Mouse (Mus musculus): ENCODE data around the gene Gm28042. TPM values are rescaled to one million over a fixed set of nuclear protein-coding genes. Genes with fewer than 3 reads are reported as not detected.

The Gm28042 gene
- polyA plus RNA-seq, 1 experiment: 2.8 TPM

DNA sequence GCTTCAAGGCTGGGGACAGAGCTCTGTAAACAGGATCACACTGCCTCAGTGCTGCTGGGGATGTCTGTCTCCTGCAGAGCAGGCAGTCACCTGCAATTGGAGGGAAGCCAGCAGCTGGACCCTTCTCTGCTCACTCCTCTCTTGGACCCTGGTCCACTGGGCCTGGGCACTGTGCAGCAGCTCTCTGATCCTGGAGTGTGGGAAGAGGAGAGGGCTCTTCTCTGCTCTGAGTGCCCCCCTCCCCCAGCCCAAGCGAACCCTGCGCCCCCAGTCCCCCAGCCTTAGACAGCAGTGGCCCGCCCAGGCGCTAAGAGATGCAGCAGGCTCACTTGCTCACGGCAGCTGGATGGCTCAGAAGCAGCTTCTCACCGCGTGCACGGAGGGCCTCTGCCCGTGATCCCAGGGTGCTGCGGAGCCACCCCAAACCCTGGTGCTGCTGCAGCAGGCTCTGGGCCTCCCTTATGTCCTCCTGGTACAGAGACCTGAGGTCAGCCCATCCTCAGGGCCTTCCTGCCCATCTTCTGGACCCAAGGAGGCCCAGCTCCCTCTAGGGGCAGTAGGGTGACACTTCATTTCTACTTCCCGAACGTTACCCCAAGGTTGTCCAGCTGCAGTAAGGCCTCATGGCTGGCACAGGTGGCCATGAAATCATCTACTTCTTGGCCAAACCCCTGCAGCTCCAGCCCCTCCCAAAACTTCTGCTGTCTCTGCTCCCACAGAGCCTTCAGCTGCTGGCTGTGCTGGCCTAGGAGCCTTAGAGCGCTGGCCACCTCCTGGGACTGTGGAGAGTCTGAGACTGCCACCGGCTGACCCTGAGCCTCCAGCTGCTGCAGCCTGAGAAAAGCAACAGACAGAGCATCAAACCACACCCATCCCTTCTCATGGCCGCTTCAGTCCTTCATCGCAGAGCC lies 41.5 kb downstream of the Gm28042 start:
- peak; percentile 64; the same call in 1 of the 2 replicates for TF ChIP-seq CTCF (IDR thresholded peaks at IDR 0.05; ENCODE audit: extremely low read depth, insufficient read length, insufficient replicate concordance, low read depth, low read length)
- no peak for TF ChIP-seq POLR2A (IDR thresholded peaks at IDR 0.05; ENCODE audit: low read depth, low read length)
- no peak overlapping the region for H3K4me3 ChIP-seq (ENCODE audit: low read depth, low read length)
- no peaks in the 10 kb centered on the region for H3K36me3 ChIP-seq (ENCODE audit: control insufficient read depth, insufficient read depth, low read length)
- H3K27ac ChIP-seq (ENCODE audit: insufficient read depth, low read depth, low read length): no peak overlapping the region
- no peaks in the 10 kb centered on the region for H3K27me3 ChIP-seq (ENCODE audit: control insufficient read depth, insufficient read depth, low read length)
- WGBS: 56% methylated on average over 16 of the region's 16 CpGs
- H3K4me1 ChIP-seq (ENCODE audit: control insufficient read depth, insufficient read depth, insufficient read length, low read length): no peaks in the 10 kb centered on the region; the same call in 1 of the 2 replicates

DNA sequence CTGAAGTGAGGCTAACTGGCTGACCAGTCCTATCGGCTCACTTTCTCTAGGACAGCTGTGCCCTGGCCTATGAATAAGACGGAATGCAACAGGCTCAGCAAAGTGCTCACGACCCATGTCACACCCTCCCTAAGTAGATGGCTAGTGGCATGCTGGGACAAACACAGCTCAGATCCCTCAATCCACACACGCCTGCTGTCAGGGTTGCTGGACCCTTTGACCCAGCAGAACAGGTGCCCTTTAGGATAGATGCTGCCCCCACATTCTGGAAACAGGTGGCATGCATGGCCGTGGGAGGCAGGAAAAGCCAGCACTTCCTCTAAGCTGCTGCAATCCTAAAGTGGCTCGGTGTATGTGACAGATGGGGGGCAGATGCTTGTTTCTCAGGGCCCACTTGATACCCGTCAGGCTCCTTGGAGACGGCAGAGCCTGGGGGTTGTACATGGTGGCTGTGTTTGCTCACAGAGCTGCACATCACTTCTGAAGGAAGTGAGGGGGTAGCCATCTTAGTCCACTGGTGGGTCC lies 42.2 kb downstream of the Gm28042 start:
- Histone ChIP-seq H3K36me3 (ENCODE audit: control insufficient read depth, insufficient read depth, low read length) (no peaks in the 10 kb centered on the region), H3K27me3 (ENCODE audit: control insufficient read depth, insufficient read depth, low read length) (no peaks in the 10 kb centered on the region; the same call in 1 of the 2 replicates), H3K4me3 (ENCODE audit: low read depth, low read length) (no peak overlapping the region), H3K4me1 (ENCODE audit: control insufficient read depth, insufficient read depth, insufficient read length, low read length) (no peaks in the 10 kb centered on the region; the same call in 1 of the 2 replicates), H3K27ac (ENCODE audit: insufficient read depth, low read depth, low read length) (no peak overlapping the region)
- 71% methylated on average over 8 of the region's 8 CpGs for WGBS
- no peak for TF ChIP-seq POLR2A (IDR thresholded peaks at IDR 0.05; ENCODE audit: low read depth, low read length)

DNA sequence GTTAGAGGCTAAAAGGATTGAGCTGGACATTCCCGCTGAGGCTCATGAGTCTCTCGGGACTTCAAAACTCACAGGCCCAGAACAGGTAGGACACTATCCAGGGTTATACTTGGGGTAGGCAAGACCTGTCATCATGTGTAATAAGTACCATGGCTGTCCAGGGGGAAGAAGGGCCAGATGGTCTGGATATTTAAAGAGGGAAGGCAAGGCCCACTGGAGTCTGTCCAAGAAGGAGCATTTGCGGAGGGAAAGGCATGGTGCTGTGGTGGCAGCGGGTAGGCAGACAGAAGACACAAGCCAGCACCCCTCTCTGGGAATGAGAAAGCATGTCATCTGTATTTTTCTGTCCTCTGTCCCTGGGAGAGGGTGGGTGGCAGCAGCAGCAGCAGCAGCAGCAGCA lies 46.8 kb downstream of the Gm28042 start:
- H3K27me3 ChIP-seq (ENCODE audit: control insufficient read depth, insufficient read depth, low read length): peaks cover 3% of the 10 kb centered on the region; the same call in 1 of the 2 replicates

DNA sequence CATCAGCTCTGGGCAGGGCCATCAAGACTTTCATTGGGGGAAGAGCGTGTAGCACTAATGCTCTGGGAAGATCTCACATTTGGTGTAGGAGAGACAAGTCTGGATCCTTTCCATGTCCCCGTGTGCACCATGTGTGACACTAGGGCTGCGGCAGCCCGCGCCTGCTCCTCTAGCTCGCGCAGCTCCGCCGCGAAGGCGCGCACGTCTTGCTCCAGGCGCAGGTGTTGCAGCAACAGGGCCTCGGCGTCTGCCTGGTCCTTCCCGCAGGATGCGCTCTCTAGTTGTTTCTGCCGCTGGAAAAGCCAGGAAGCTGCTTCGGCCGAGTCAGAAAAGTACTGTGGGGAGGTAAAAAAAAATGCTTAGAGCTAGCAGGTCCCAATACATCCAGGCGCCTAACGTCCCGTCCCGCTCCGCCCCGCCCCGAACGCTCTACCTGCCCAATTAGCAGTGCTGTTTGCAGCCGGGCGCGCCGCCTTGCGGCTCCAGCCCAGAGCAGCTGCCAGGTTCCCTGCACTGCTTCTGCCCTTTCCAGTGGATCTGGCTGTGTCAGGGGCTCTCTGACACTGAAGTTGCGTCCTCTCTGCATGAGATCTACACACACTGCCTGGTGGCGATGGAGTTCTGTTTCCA lies 48.9 kb downstream of the Gm28042 start:
- TF ChIP-seq POLR2A (IDR thresholded peaks at IDR 0.05; ENCODE audit: low read depth, low read length): no peak
- peak; percentile 56; the same call in 1 of the 2 replicates for TF ChIP-seq CTCF (IDR thresholded peaks at IDR 0.05; ENCODE audit: extremely low read depth, insufficient read length, insufficient replicate concordance, low read depth, low read length)
- peaks cover 4% of the 10 kb centered on the region for H3K4me1 ChIP-seq (ENCODE audit: control insufficient read depth, insufficient read depth, insufficient read length, low read length)
- peak overlapping the region; percentile 55 for H3K4me3 ChIP-seq (ENCODE audit: low read depth, low read length)
- 3% methylated on average over 36 of the region's 36 CpGs for WGBS
- H3K27me3 ChIP-seq (ENCODE audit: control insufficient read depth, insufficient read depth, low read length): peaks cover 3% of the 10 kb centered on the region; the same call in 1 of the 2 replicates
- H3K36me3 ChIP-seq (ENCODE audit: control insufficient read depth, insufficient read depth, low read length): no peaks in the 10 kb centered on the region
- no peak overlapping the region for H3K27ac ChIP-seq (ENCODE audit: insufficient read depth, low read depth, low read length)

More for the DNA sequence above, 46.8 kb downstream of the Gm28042 start:
- H3K4me3 ChIP-seq (ENCODE audit: low read depth, low read length): no peak overlapping the region
- H3K27ac ChIP-seq (ENCODE audit: insufficient read depth, low read depth, low read length): no peak overlapping the region
- H3K36me3 ChIP-seq (ENCODE audit: control insufficient read depth, insufficient read depth, low read length): no peaks in the 10 kb centered on the region
- H3K4me1 ChIP-seq (ENCODE audit: control insufficient read depth, insufficient read depth, insufficient read length, low read length): peaks cover 4% of the 10 kb centered on the region
- TF ChIP-seq CTCF (IDR thresholded peaks at IDR 0.05; ENCODE audit: extremely low read depth, insufficient read length, insufficient replicate concordance, low read depth, low read length) (no peak), POLR2A (IDR thresholded peaks at IDR 0.05; ENCODE audit: low read depth, low read length) (no peak)
- 92% methylated on average over 4 of the region's 4 CpGs for WGBS

DNA sequence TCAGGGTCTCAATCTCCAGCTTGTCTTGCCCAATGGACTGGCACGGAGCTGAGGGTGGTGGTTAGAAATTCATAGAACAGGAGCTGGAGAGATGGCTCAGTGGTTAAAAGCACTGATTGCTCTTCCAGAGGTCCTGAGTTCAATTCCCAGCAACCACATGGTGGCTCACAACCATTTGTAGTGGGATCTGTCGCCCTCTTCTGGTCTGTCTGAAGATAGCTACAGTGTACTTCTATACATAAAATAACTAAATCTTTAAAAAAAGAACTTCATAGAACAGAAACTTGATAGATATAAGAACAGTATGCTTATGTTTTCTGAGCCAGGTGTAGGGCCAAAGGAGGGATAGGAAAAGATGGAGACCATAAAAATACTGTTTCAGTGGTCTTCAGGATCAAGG lies 55.1 kb downstream of the Gm28042 start:
- no peak overlapping the region for H3K4me3 ChIP-seq (ENCODE audit: low read depth, low read length)
- H3K27ac ChIP-seq (ENCODE audit: insufficient read depth, low read depth, low read length): no peak overlapping the region
- H3K36me3 ChIP-seq (ENCODE audit: control insufficient read depth, insufficient read depth, low read length): no peaks in the 10 kb centered on the region
- TF ChIP-seq CTCF (IDR thresholded peaks at IDR 0.05; ENCODE audit: extremely low read depth, insufficient read length, insufficient replicate concordance, low read depth, low read length) (peak; percentile 16; the same call in 1 of the 2 replicates), POLR2A (IDR thresholded peaks at IDR 0.05; ENCODE audit: low read depth, low read length) (no peak)
- peaks cover 20% of the 10 kb centered on the region for H3K4me1 ChIP-seq (ENCODE audit: control insufficient read depth, insufficient read depth, insufficient read length, low read length)
- 85% methylated on average over 2 of the region's 2 CpGs for WGBS
- H3K27me3 ChIP-seq (ENCODE audit: control insufficient read depth, insufficient read depth, low read length): no peaks in the 10 kb centered on the region

DNA sequence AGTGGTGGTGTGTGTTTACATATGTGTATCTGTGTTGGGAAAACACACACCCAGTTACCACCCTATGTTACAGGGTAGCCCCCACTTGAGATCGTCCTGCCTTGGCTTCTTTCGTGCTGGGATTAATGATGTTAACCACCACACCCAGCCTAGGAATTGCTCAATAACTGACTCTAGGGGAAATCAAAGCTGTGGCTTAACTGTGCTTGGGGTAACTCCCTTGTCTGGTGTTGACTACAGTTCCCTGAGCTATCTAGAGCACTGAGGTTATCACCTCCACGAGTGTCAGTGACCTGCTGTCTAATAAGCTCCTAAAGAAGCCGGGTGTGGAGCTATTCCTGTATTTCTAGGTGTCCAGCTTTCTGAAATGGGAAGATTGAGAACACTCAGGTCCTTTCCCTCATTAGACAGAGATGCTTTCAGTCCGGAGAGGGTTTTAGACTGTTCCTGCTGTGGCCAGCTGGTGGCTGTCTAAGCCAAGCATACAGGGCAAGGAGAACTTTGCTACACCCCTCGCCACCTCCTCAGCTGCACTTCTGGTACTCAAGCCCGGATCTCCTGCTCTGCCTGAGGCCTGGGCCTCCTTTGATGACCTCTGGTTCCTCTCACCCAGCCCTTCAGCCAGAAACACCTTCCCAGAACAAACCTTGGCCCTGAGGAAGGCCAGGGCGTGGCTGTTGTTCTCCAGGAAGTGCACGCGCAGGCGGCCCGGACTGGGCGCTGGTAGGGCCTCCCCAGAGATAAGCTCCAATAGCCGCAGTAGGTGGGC lies 57.5 kb downstream of the Gm28042 start:
- peak overlapping the region; percentile 35; the same call in 1 of the 2 replicates for H3K27ac ChIP-seq (ENCODE audit: insufficient read depth, low read depth, low read length)
- 25% methylated on average over 14 of the region's 14 CpGs for WGBS
- TF ChIP-seq CTCF (IDR thresholded peaks at IDR 0.05; ENCODE audit: extremely low read depth, insufficient read length, insufficient replicate concordance, low read depth, low read length) (peak; percentile 44; the same call in 1 of the 2 replicates), POLR2A (IDR thresholded peaks at IDR 0.05; ENCODE audit: low read depth, low read length) (no peak)
- H3K27me3 ChIP-seq (ENCODE audit: control insufficient read depth, insufficient read depth, low read length): no peaks in the 10 kb centered on the region
- no peak overlapping the region for H3K4me3 ChIP-seq (ENCODE audit: low read depth, low read length)
- peaks cover 2% of the 10 kb centered on the region; the same call in 1 of the 2 replicates for H3K36me3 ChIP-seq (ENCODE audit: control insufficient read depth, insufficient read depth, low read length)
- H3K4me1 ChIP-seq (ENCODE audit: control insufficient read depth, insufficient read depth, insufficient read length, low read length): peaks cover 20% of the 10 kb centered on the region

All from small intestine, adult 2 months (tissue).